8 mouse cellular contexts compared by ENCODE assay signal in genomic region chr5:137742048-137742447, GRCm38 (mm10). TPM values are rescaled to one million over a fixed set of nuclear protein-coding genes. Genes with fewer than 3 reads are reported as not detected.
DNase-seq lines count a peak whose midpoint lies in the region; ATAC-seq and TF ChIP-seq lines count a peak whose summit lies in the region.
"Had no signal": no experiment of that assay in that cellular context is flagged by ENCODE, and none has a peak within 500 bp of the region (broad histone marks: within the 10 kb centered on the region; RNA-seq: fewer than 3 reads in every experiment).

No protein-coding gene starts in this region.

- ATAC-seq in lung, embryonic 14.5 days (ENCODE audit: insufficient read depth) = no peak
- ATAC-seq in forebrain, postnatal 0 days = no peak
- no peak for ATAC-seq in limb, embryonic 15.5 days (ENCODE audit: insufficient number of reproducible peaks, low FRiP score, low TSS enrichment, low read depth)
- no peak for ATAC-seq in stomach, embryonic 15.5 days (ENCODE audit: insufficient read depth, low FRiP score, low read depth)

- H3K27me3 ChIP-seq in lung, embryonic 14.5 days (ENCODE audit: insufficient read depth, low read length) = no peaks in the 10 kb centered on the region
- no peaks in the 10 kb centered on the region for H3K27me3 ChIP-seq in forebrain, postnatal 0 days (ENCODE audit: insufficient read depth, low read length)
- no peaks in the 10 kb centered on the region for H3K27me3 ChIP-seq in limb, embryonic 15.5 days
- no peaks in the 10 kb centered on the region for H3K27me3 ChIP-seq in stomach, embryonic 15.5 days (replicated peaks)

- H3K36me3 ChIP-seq in lung, embryonic 14.5 days (ENCODE audit: insufficient read depth) = 0 out of 2 replicates have a peak, but pooled peaks cover 2% of the 10 kb centered on the region
- peaks cover 7% of the 10 kb centered on the region; the same call in 1 of the 2 replicates for H3K36me3 ChIP-seq in forebrain, postnatal 0 days (ENCODE audit: insufficient read depth)
- H3K36me3 ChIP-seq in limb, embryonic 15.5 days = peaks cover 6% of the 10 kb centered on the region; the same call in 1 of the 2 replicates
- no peaks in the 10 kb centered on the region for H3K36me3 ChIP-seq in stomach, embryonic 15.5 days

- TF ChIP-seq CTCF in lung, embryonic 14.5 days (IDR thresholded peaks at IDR 0.05; ENCODE audit: low read depth) = no peak
- no peak for TF ChIP-seq CTCF in forebrain, postnatal 0 days (IDR thresholded peaks at IDR 0.05; ENCODE audit: low read depth)

- DNase-seq in lung, embryonic 14.5 days = no peak
- no peak for DNase-seq in lung, postnatal 36 days
- no peak for DNase-seq in forebrain, postnatal 0 days
- no peak for DNase-seq in layer of hippocampus, adult 11-12 months (ENCODE audit: low spot score)
- no peak for DNase-seq in urinary bladder, postnatal 14 days (ENCODE audit: low spot score)

- 55% methylated on average over 10 of the region's 10 CpGs for WGBS in lung, embryonic 14.5 days
- WGBS in forebrain, postnatal 0 days = 69% methylated on average over 10 of the region's 10 CpGs
- WGBS in limb, embryonic 15.5 days = 58% methylated on average over 10 of the region's 10 CpGs
- WGBS in stomach, embryonic 15.5 days = 49% methylated on average over 10 of the region's 10 CpGs

- H3K9me3 ChIP-seq in lung, embryonic 14.5 days (ENCODE audit: low read depth, low read length) = no peaks in the 10 kb centered on the region
- H3K9me3 ChIP-seq in forebrain, postnatal 0 days (ENCODE audit: low read length) = no peaks in the 10 kb centered on the region
- no peaks in the 10 kb centered on the region for H3K9me3 ChIP-seq in limb, embryonic 15.5 days
- H3K9me3 ChIP-seq in stomach, embryonic 15.5 days = no peaks in the 10 kb centered on the region

- H3K4me3 ChIP-seq in lung, embryonic 14.5 days (ENCODE audit: low read depth, low read length) = peak overlapping the region; percentile 60
- peak overlapping the region; percentile 74 for H3K4me3 ChIP-seq in forebrain, postnatal 0 days (ENCODE audit: low read depth, low read length)
- H3K4me3 ChIP-seq in limb, embryonic 15.5 days = peak overlapping the region; percentile 65; the same call in 1 of the 2 replicates
- peak overlapping the region; percentile 60; the same call in 1 of the 2 replicates for H3K4me3 ChIP-seq in stomach, embryonic 15.5 days (replicated peaks)

- no peak overlapping the region for H3K27ac ChIP-seq in lung, embryonic 14.5 days (ENCODE audit: low read depth)
- peak overlapping the region; percentile 84; the same call in 1 of the 2 replicates for H3K27ac ChIP-seq in forebrain, postnatal 0 days (ENCODE audit: low read depth, low read length)
- H3K27ac ChIP-seq in limb, embryonic 15.5 days = no peak overlapping the region
- H3K27ac ChIP-seq in stomach, embryonic 15.5 days = no peak overlapping the region

- peak overlapping the region; percentile 70; the same call in 1 of the 2 replicates for H3K9ac ChIP-seq in lung, embryonic 14.5 days
- peak overlapping the region; percentile 80; the same call in 1 of the 2 replicates for H3K9ac ChIP-seq in forebrain, postnatal 0 days
- H3K9ac ChIP-seq in limb, embryonic 15.5 days = no peak overlapping the region
- H3K9ac ChIP-seq in stomach, embryonic 15.5 days = no peak overlapping the region

- H3K4me1 ChIP-seq in lung, embryonic 14.5 days (ENCODE audit: insufficient read depth) = 0 out of 2 replicates have a peak, but pooled peaks cover 7% of the 10 kb centered on the region
- peaks cover 24% of the 10 kb centered on the region for H3K4me1 ChIP-seq in forebrain, postnatal 0 days (ENCODE audit: insufficient read depth)
- H3K4me1 ChIP-seq in limb, embryonic 15.5 days = peaks cover 45% of the 10 kb centered on the region
- peaks cover 10% of the 10 kb centered on the region; the same call in 1 of the 2 replicates for H3K4me1 ChIP-seq in stomach, embryonic 15.5 days

- peak overlapping the region; percentile 97 for H3K4me2 ChIP-seq in lung, embryonic 14.5 days
- peak overlapping the region; percentile 90 for H3K4me2 ChIP-seq in forebrain, postnatal 0 days (ENCODE audit: low read depth)
- H3K4me2 ChIP-seq in limb, embryonic 15.5 days = peak overlapping the region; percentile 95; the same call in 1 of the 2 replicates
- peak overlapping the region; percentile 97 for H3K4me2 ChIP-seq in stomach, embryonic 15.5 days

RNA-seq across cellular contexts. Expression of gene Nyap1, which starts 0.6 kb away (rescaled TPM):
- 0.91 and 0.93 TPM in 2 replicates for polyA plus RNA-seq in lung, embryonic 14.5 days (2014; fragmentation: Nextera tagmentation; extraction: Ambion mirVana)
- total RNA-seq in forebrain, postnatal 0 days (2014; rRNA removed) = 251 and 252 TPM in 2 replicates
- polyA plus RNA-seq in forebrain, postnatal 0 days (2015; fragmentation: Nextera tagmentation; extraction: Ambion mirVana) = 42.0 and 48.9 TPM in 2 replicates
- polyA plus RNA-seq in limb, embryonic 15.5 days (2015; fragmentation: Nextera tagmentation; extraction: Ambion mirVana) = 1.9 and 3.5 TPM in 2 replicates
- 2.7 and 2.9 TPM in 2 replicates for polyA plus RNA-seq in stomach, embryonic 15.5 days (2015; fragmentation: Nextera tagmentation; extraction: Ambion mirVana)
- total RNA-seq: megakaryocyte-erythroid progenitor cell, adult 5-6 weeks had no signal

RNA-seq across cellular contexts. Expression of gene Tsc22d4, which starts 3.5 kb away (rescaled TPM):
- 127 TPM in 2 replicates for polyA plus RNA-seq in lung, embryonic 14.5 days (2014; fragmentation: Nextera tagmentation; extraction: Ambion mirVana)
- 120 and 135 TPM in 2 replicates for total RNA-seq in forebrain, postnatal 0 days (2014; rRNA removed)
- polyA plus RNA-seq in forebrain, postnatal 0 days (2015; fragmentation: Nextera tagmentation; extraction: Ambion mirVana) = 112 and 134 TPM in 2 replicates
- polyA plus RNA-seq in limb, embryonic 15.5 days (2015; fragmentation: Nextera tagmentation; extraction: Ambion mirVana) = 169 and 197 TPM in 2 replicates
- polyA plus RNA-seq in stomach, embryonic 15.5 days (2015; fragmentation: Nextera tagmentation; extraction: Ambion mirVana) = 130 and 138 TPM in 2 replicates

RNA-seq across cellular contexts. Expression of gene Ppp1r35, which starts 36.6 kb away (rescaled TPM):
- polyA plus RNA-seq in lung, embryonic 14.5 days (2014; fragmentation: Nextera tagmentation; extraction: Ambion mirVana) = 33.7 and 40.9 TPM in 2 replicates
- 28.8 and 47.4 TPM in 2 replicates for total RNA-seq in forebrain, postnatal 0 days (2014; rRNA removed)
- 39.1 and 41.8 TPM in 2 replicates for polyA plus RNA-seq in forebrain, postnatal 0 days (2015; fragmentation: Nextera tagmentation; extraction: Ambion mirVana)
- 22.2 and 27.8 TPM in 2 replicates for polyA plus RNA-seq in limb, embryonic 15.5 days (2015; fragmentation: Nextera tagmentation; extraction: Ambion mirVana)
- 22.5 and 26.2 TPM in 2 replicates for polyA plus RNA-seq in stomach, embryonic 15.5 days (2015; fragmentation: Nextera tagmentation; extraction: Ambion mirVana)

RNA-seq across cellular contexts. Expression of gene Mepce, which starts 45.4 kb away (rescaled TPM):
- 13.1 and 14.5 TPM in 2 replicates for polyA plus RNA-seq in lung, embryonic 14.5 days (2014; fragmentation: Nextera tagmentation; extraction: Ambion mirVana)
- 33.3 and 47.7 TPM in 2 replicates for total RNA-seq in forebrain, postnatal 0 days (2014; rRNA removed)
- 18.3 and 21.1 TPM in 2 replicates for polyA plus RNA-seq in forebrain, postnatal 0 days (2015; fragmentation: Nextera tagmentation; extraction: Ambion mirVana)
- 8.7 and 9.2 TPM in 2 replicates for polyA plus RNA-seq in limb, embryonic 15.5 days (2015; fragmentation: Nextera tagmentation; extraction: Ambion mirVana)
- polyA plus RNA-seq in stomach, embryonic 15.5 days (2015; fragmentation: Nextera tagmentation; extraction: Ambion mirVana) = 7.5 and 10.4 TPM in 2 replicates

RNA-seq across cellular contexts. Expression of gene Zcwpw1, which starts 45.5 kb away (rescaled TPM):
- 25.9 and 26.1 TPM in 2 replicates for polyA plus RNA-seq in lung, embryonic 14.5 days (2014; fragmentation: Nextera tagmentation; extraction: Ambion mirVana)
- 3.5 and 7.7 TPM in 2 replicates for total RNA-seq in forebrain, postnatal 0 days (2014; rRNA removed)
- polyA plus RNA-seq in forebrain, postnatal 0 days (2015; fragmentation: Nextera tagmentation; extraction: Ambion mirVana) = 3.1 and 4.8 TPM in 2 replicates
- 19.7 and 24.4 TPM in 2 replicates for polyA plus RNA-seq in limb, embryonic 15.5 days (2015; fragmentation: Nextera tagmentation; extraction: Ambion mirVana)
- 18.3 and 20.5 TPM in 2 replicates for polyA plus RNA-seq in stomach, embryonic 15.5 days (2015; fragmentation: Nextera tagmentation; extraction: Ambion mirVana)

Comparison
In these comparisons a context has a peak if more than half of its experiments do, and no peak if none do; other contexts are left out.
1. H3K9ac ChIP-seq: peak in lung, embryonic 14.5 days (single experiment) and forebrain, postnatal 0 days (single experiment); none in limb, embryonic 15.5 days (single experiment) and stomach, embryonic 15.5 days (single experiment).
2. Peak in every context shown above with its lines, with median percentiles within 50 percentile points of each other: H3K4me2 ChIP-seq and H3K4me3 ChIP-seq.